Mouse (Mus musculus) brain, adult 2 months (tissue): ENCODE results near the gene Gm28308.
A peak's percentile ranks its signal among the peaks of the same experiment; 100 is the strongest.

Experiments used
- DNase-seq: peaks from one replicate; pipeline ENCODE4 v3.0.0; 2011; ENCODE audit warnings: low read depth, low spot score

Gene Gm28308

GRCm38 (mm10) chr6:52232984-52233545 is 19.9 kb upstream of the Gm28308 start:
- no peak for DNase-seq

DNA sequence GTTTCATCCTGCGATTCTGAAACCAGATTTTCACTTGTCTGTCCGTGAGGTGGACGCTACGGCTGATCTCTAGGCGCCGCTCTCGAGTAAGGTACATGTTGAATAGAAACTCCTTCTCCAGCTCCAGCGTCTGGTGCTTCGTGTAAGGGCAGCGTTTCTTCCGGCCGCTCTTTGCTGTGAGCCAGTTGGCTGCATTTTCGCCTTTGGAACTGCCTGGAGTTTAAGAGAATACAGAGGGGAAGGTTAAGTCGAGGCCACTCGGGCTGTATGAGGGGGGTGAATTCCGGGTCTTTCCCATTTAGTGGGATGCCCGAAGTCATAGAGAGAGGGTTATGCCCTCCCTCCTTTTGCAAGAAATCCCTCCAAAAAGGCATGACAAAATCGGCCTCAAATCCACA is 19.4 kb upstream of the Gm28308 start:
- no peak for DNase-seq

DNA sequence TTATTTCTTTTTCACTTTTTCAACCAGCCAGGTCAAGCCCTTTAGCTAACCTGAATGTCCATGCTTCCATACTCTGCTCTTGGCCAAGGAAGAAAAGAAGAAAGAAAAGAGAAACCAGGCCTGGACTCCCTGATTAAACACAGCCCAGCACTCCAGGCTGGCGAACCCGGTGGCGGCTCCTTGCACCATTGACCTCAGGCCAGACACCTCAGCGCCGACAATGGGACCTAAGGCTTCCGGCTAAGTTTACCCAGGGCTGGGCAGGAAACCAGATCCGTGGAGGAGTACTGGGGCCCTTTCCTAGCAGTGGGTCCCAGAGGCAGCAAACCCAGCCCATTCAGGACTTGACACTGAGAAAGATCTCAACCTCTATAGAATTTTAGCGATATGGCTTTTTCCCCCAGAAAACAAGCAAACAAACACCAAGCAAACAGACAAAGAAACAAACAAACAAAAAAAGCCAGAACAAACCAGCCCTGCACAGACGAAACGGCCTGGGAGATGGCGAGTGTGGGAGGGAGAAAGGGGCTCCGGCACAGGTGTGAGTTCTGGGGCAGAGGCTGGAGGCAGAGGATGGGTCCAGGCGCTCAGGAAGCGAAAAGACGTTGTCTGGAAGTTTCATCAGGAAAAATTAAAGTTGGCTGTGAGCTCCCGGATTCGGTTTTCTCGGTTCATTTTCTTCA is 18.9 kb upstream of the Gm28308 start:
- DNase-seq = no peak

DNA sequence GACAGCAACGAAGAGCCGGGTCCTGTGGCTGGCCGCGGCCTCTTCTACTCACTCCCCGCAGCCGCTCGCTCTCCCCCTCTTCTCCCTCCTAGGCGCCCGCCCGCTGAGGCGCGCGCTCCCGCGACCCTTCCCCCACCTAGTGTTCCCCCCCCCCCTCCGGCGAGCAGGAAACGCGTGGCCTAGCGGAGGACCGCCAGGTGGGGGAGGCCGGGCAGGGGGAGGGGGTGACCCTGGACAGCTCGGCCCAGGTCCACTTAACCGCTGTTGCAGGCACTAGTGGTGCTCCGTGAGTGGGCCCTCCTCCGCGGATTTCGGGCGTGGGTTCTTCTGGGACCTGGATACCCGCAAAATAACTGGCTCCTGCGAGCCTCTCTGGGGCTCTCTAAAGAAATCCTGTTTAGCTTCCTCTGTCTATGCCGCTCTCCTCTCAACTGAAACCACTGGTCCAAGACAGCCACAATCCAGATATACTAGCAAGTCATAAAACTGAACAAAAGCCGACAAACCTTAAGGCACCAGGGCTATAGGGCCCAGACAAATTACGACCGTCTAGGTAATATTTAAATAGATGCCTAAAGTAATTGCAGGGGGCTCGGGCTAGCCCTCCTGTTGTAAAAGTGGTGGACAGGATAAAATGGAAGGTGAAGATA is 17.5 kb upstream of the Gm28308 start, which contains the start of gene Hoxa9:
Gene Hoxa9 (minus strand): TSS at position 574 of the 650 bp plus-strand sequence.
- DNase-seq = no peak

DNA sequence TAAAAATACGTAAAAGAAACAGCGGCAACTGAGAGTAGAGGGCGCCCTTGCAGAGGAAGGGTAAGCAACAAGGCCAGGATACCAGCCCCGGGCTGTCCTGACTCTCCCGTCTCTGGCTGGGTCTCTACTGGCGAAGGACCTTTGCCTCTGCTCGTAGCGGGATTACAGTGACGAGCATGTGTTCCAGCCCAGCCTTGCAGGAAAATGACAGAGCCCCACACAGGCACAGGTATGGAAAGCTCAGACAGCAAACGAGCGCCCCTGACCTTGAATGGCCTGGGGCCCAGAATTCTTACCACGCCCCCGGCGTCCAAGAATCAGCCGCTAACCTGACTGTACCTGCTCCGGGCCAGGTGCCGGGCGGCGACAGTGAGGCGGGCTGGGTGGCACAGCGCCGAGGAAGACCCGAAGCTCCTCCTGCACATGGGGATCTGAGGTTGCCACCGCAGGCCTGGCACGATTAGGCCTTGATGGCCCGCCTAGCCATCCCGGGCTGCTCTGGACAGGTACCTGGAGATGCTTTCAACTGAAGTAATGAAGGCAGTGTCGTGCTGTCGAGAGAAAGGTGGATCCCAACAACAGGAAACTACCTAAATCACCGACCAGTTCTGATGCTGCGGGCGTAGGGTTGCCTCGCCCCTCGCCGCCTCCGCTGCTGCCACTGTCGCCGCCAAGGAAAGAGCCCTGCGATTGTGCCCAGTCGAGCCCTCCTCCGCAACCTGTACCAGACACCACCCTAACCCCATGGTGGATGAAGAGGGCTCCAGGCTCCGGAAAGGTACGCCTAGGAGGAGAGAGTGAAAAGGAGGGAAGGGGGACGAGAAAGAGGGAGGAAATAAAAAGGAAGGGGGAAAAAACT is 16.6 kb upstream of the Gm28308 start:
- DNase-seq = no peak

- no peak for DNase-seq
These were observed 15.6 kb upstream of the Gm28308 start for GRCm38 (mm10) chr6:52228475-52229465.

GRCm38 (mm10) chr6:52227470-52228222 is 14.5 kb upstream of the Gm28308 start:
- DNase-seq = no peak

- DNase-seq = no peak
These were observed 13.6 kb upstream of the Gm28308 start for GRCm38 (mm10) chr6:52226569-52227257.

DNA sequence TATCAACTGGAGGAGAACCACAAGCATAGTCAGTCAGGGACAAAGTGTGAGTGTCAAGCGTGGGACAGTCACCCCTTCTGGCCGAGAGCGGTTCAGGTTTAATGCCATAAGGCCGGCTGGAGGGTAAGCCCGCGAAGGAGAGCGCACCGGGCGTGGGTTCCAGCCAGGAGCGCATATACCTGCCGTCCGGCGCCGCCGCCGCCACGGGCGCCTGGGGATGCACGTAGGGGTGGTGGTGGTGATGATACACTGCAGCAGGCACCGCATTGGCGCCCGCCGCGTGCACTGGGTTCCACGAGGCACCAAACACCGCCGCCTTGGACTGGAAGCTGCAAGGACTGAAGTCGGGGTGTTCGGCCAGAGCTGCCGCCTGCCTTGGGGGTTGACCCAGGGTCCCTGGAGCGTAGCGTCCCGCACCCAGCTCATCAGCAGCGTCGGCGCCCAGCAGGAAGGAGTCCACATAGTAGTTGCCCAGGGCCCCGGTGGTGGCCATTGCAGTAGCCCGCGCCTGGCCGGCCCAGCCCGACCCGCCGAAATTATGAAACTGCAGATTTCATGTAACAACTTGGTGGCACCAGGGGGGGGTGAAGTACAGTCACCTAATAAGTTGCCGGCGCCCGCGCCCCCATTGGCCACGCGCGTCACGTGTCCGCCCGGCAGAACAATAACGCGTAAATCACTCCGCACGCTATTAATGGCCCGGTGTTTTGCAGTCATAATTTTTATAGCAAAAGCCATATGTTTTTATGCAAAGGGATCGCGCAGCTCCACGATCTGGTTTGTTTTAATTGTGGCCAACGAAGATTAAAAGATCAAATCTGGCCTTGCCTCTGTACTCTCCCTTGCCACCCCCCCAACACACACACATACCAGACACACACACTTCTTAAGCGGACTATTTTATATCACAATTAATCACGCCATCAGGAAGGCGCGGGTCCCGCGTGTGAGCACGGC is 12.8 kb upstream of the Gm28308 start:
- DNase-seq = no peak

DNA sequence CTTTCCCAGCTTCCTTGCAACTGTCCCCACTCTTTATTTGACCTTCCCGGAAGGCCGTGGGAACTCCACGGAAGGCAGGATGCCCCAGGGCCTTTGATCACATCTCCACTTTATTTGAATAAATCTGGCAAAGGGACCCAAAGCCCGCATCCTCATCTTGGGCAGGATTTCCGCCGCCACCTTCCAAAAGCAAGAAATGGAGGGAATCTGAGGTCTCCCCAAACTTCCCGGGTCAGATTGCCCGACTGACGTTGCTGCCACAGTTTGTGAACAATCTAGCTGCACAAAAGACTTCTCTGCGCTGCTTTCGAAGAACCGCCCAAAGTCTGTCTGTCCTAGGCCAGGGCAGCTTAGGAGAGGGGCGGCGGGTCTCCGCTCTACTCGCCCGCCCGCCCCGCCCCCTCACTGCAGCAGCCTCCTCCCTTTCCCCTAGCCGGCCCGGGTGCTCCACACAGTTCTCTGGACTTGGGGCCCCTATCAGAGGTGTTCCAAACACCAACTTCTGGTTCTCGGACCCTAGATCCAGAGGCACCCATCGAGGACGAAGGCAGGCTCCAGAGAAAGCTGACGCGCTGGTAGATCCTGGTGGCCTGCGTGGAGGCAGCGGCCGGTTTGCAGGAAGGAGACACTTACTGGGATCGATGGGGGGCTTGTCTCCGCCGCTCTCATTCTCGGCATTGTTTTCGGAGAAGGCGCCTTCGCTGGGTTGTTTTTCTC is 11.9 kb upstream of the Gm28308 start:
- no peak for DNase-seq

DNA sequence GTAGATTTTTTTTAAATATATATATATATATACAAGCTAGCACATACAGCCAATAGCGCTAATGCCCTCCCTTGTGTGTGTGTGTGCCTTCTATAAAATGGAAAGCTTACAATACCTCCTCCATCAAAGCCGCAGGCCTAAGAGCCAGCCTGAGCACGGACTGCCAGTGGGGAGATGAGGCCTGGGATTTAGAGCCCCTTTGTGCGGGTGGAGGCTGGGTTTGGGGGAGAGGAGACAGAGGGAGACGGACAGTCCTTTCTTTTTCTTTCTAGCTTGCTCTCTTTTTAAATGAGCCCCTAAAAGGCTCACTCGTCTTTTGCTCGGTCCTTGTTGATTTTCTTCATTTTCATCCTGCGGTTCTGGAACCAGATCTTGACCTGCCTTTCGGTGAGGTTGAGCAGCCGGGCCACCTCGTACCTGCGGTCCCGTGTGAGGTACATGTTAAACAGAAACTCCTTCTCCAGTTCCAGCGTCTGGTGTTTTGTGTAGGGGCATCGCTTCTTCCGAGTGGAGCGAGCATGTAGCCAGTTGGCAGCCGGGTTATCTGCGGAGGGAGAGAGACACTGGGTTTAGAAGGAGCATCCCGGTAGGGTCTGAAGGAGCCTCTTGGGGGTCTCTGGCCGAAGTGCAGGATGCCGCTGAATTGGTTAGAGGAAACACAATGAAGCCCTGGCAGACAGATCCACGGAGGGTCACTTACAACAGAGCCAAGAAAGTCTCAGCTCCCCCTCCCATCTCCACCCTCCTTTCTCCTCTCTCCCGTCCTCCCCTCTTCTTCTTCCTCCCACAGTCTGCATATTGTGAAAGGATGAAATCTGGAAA is 11.0 kb upstream of the Gm28308 start:
- DNase-seq = no peak

DNA sequence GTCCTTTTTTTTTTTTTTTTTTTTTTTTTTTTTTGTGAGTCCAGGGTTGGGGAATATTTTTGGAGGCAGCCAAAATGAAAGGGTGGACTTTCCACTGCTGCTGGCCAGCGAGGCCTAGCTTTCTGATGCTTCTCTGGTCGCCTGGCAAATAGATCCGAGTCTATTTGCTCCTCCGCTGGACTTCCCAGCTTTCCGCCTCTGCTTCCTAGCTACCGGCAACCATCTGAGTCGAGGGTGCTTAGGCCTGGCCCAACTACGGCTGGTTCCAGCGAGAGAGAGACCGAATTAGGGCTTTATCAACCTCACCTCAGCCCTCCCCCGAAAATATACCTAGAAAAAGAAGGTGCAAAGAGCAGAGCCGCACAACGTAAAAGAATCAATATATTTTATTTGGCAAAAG is 9.6 kb upstream of the Gm28308 start:
- DNase-seq = no peak

DNA sequence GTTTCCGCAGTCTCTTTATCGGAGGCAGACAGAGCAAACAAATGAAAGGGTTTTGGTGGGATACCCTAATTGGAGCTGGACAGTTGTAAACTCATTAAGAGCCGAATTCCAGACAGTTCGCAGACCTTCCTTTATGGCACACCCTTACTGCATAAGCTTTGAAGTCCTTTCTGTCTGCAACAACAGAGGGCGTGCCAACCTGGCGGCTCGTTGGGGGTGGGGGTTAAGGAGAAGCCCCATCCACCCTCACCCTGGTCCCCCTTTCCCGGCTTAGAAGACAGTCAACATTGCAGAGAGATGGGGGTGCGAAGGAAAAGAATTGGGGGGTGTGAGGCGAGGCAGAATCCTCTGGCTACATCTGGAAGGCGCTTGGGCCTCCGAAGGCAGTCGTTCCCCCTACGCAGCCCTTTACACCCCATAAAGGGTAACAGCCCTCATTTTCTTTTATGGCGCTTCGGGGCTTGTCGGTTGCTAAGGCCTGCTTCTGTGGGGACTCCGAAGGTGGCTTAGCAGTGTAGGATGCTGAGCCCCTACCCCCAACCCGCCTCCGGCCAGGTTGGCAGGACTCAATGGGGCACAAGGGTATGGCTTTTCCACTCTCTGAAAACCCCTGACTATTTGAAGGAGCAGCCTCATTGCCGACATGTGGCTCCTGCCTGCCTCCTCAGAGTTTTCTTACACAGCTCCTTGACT is 9.0 kb upstream of the Gm28308 start:
- DNase-seq = no peak

DNA sequence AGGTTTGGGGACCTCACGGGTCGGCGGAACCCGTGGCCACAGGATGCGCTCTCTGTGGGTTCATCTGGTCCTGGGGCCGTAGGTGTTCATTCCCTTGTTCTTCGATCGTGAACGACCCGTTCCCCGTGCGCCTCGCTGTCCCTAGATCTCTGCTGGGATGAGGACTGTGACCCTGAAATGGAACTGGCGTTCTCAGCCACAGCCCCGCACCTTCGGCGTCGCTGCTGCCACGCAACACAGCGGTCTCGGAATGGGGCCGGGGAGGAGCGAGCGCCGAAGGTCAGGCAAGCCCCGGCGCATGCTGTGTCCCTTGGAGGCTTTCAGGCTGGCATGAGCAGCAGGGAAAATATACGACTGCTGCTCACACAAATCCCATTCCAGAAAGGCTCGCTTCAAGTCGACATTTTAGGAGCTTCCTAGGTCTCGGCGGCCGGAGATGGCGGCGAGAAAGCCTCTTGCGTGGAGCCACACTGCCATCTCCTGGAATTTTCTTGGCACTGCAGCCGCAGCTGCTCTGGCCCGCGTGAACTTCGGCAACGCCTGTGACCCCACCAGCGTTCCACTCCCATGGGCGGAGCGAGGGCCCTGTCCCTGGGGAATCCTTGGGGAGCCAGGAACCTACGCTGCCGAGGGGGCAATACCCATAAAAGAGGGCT is 8.3 kb upstream of the Gm28308 start, which contains the start of gene Hoxa7:
Gene Hoxa7 (minus strand): TSS at position 518 of the 656 bp plus-strand sequence.
- DNase-seq = peak; percentile 86

DNA sequence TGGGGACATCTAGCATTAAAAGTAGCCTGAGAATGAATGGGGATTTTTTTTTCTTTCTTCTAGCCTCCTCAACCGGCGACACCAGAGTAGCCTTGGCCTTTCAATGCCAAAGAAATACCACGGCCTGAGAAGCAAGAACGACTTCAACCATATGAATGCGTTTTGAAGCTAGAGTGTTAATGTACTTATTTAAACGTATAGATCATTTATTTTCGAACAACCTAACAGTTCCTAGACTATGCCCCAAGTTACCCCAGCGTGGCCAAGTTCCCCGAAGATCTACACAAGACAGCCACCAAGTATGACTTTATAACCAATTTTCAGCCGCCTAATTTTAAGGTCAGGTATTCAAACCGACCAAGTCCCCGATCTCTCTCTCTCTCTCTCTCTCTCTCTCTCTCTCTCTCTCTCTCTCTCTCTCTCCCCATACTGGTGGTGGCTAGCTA is 7.7 kb upstream of the Gm28308 start:
- no peak for DNase-seq
